Mouse (Mus musculus): ENCODE results near the gene Daam1.

DNA sequence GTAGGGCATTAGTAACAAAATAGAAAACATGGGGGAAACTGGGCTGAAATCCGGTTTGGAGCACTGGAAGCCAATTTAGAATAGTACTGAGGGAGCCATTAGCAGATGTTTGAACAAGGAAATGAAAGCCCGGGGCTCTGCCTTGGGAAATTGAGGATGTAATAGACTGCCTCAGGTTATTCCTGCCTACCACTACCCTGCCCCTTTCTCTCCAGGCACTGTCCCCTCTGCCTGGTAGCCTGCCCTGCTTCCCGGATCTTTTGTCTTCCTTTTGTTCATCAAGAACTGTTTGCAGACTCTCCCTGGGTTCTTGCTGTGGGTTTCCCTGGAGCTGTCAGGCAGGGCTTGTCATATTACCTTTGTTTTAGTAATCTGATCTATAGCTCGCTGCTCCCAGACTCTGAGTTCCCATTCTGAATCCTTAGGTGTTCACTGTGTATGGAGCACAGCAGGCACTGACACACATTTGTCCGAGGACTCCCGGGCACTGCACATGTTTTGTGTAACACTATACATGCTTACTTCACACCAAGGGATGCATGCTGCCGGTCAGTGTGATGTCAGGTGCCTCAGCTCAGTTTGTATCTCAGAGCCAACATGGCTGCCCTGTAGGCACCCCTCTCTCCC lies 61.0 kb downstream of the Daam1 start:
- no peak for TF ChIP-seq USF1 (IDR thresholded peaks at IDR 0.05; ENCODE audit: low read depth)
- no peak for TF ChIP-seq E2F4 (IDR thresholded peaks at IDR 0.05; ENCODE audit: insufficient read depth)
- no peak for TF ChIP-seq POLR2A (IDR thresholded peaks at IDR 0.05; ENCODE audit: insufficient read length, low read depth)
- no peak for TF ChIP-seq TCF12 (IDR thresholded peaks at IDR 0.05; ENCODE audit: insufficient read depth, poor library complexity, severe bottlenecking)
- TF ChIP-seq REST (IDR thresholded peaks at IDR 0.05; ENCODE audit: insufficient read depth, insufficient read length) = no peak
- TF ChIP-seq MYOG (IDR thresholded peaks at IDR 0.05; ENCODE audit: control insufficient read depth in 1 of 3, insufficient read depth in 1 of 3, insufficient read length in 2 of 3, low read depth in 2 of 3) = no peak
- no peak for TF ChIP-seq POLR2AphosphoS2 (IDR thresholded peaks at IDR 0.05; ENCODE audit: insufficient read length, low read depth)
- no peak for TF ChIP-seq MAX (IDR thresholded peaks at IDR 0.05; ENCODE audit: low read depth)
- no peak for TF ChIP-seq MYOD1 (IDR thresholded peaks at IDR 0.05; ENCODE audit: control insufficient read depth in 1 of 3, insufficient read length in 2 of 3, low read depth in 2 of 3)
